23 mouse cellular contexts compared by ENCODE assay signal in genomic region chr14:98869888-98870287, GRCm38 (mm10).
DNase-seq lines count a peak whose midpoint lies in the region; ATAC-seq and TF ChIP-seq lines count a peak whose summit lies in the region.
"Had no signal": no experiment of that assay in that cellular context is flagged by ENCODE, and none has a peak within 500 bp of the region (broad histone marks: within the 10 kb centered on the region; RNA-seq: fewer than 3 reads in every experiment).

No protein-coding gene starts in this region.

- no peak overlapping the region for H3K27ac ChIP-seq in CH12.LX (ENCODE audit: insufficient read depth, low read depth)
- H3K27ac ChIP-seq in liver, embryonic 15.5 days (replicated peaks), result no peak overlapping the region
- H3K27ac ChIP-seq: gastrocnemius, adult 2 months; hindbrain, embryonic 10.5 days; hindbrain, postnatal 0 days; liver, embryonic 14.5 days; midbrain, embryonic 10.5 days had no signal

- dilution Hi-C loops in CH12.LX (cut with MboI; ENCODE audit: extremely low pct_ligation_motif_present, extremely low pct_unique_long_range_greater_than_20kb, low sequenced_read_pairs), result no loop called here

- no peaks in the 10 kb centered on the region for H3K79me2 ChIP-seq in CH12.LX (replicated peaks; ENCODE audit: control insufficient read depth, extremely low read depth, insufficient read depth, poor library complexity, severe bottlenecking)

- no peaks in the 10 kb centered on the region for H3K27me3 ChIP-seq in CH12.LX (replicated peaks)
- H3K27me3 ChIP-seq in liver, embryonic 15.5 days, result no peaks in the 10 kb centered on the region

- ATAC-seq in hematopoietic stem cell, adult 5-6 weeks (replicated peaks in 1 of 2; ENCODE audit: insufficient read depth in 1 of 2, low FRiP score in 2 of 2, low TSS enrichment in 1 of 2, low read depth in 1 of 2, poor library complexity in 2 of 2, severe bottlenecking in 2 of 2), result peak; percentile 32 to 52
- no peak for ATAC-seq in liver, embryonic 15.5 days (ENCODE audit: insufficient read depth)
- ATAC-seq: forebrain, embryonic 16.5 days; hindbrain, postnatal 0 days had no signal

- intact Hi-C loops in left cerebral cortex, postnatal 10 days (cut with DNase I), result no loop called here

- TF ChIP-seq POLR2A in CH12.LX (IDR thresholded peaks at IDR 0.05; ENCODE audit: low read depth, low read length), result no peak

- H3K4me3 ChIP-seq in CH12.LX (replicated peaks in 1 of 3; ENCODE audit: low read depth in 2 of 3, low read length in 2 of 3, poor library complexity in 1 of 3), result peak overlapping the region in 1 of 3 experiments; percentile 22
- H3K4me3 ChIP-seq in liver, embryonic 15.5 days (replicated peaks), result no peak overlapping the region
- H3K4me3 ChIP-seq: gastrocnemius, adult 2 months; hindbrain, embryonic 10.5 days; midbrain, embryonic 10.5 days had no signal

- WGBS in liver, embryonic 15.5 days (ENCODE audit: insufficient replicate concordance), result 25% methylated on average over 6 of the region's 6 CpGs

- TF ChIP-seq EP300 in CH12.LX (IDR thresholded peaks at IDR 0.05; ENCODE audit: low read length), result no peak

- H3K9me3 ChIP-seq in CH12.LX (replicated peaks; ENCODE audit: low read length), result peaks cover 8% of the 10 kb centered on the region
- no peaks in the 10 kb centered on the region for H3K9me3 ChIP-seq in liver, embryonic 15.5 days (replicated peaks)
- H3K9me3 ChIP-seq: hindbrain, embryonic 10.5 days; midbrain, embryonic 10.5 days had no signal

- DNase-seq in 416B (ENCODE audit: low read depth) (peak; percentile 86), CH12.LX (ENCODE audit: extremely low read depth) (no peak), MN1 (ENCODE audit: low spot score) (no peak)
- DNase-seq in urinary bladder, postnatal 10 days (ENCODE audit: low spot score), result no peak
- no peak for DNase-seq in left cerebral cortex, postnatal 10 days (ENCODE audit: extremely low spot score in 1 of 2, low spot score in 2 of 2)
- no peak for DNase-seq in layer of hippocampus, postnatal 36 days
- DNase-seq: adrenal gland, postnatal 36 days; cerebellum, adult 8-10 months; gastrocnemius, adult 2 months; heart, adult 18-20 months; kidney, adult 9 months; kidney, postnatal 25 days; left cerebral cortex, postnatal 4 days; lung, postnatal 10 days; thymus, adult 18-20 months; thymus, postnatal 4 days had no signal

- H3K4me2 ChIP-seq in CH12.LX (ENCODE audit: insufficient read depth, low read depth, poor library complexity, severe bottlenecking), result peak overlapping the region; percentile 76
- 0 out of 2 replicates have a peak overlapping the region, but pooled peaks have one; percentile 13 for H3K4me2 ChIP-seq in liver, embryonic 15.5 days

- TF ChIP-seq CTCF in CH12.LX (conservative IDR thresholded peaks at IDR 0.05 in 1 of 2, IDR thresholded peaks at IDR 0.05 in 1 of 2; ENCODE audit: low read depth in 2 of 2, low read length in 2 of 2), result no peak

- H3K36me3 ChIP-seq in CH12.LX (replicated peaks in 1 of 2; ENCODE audit: control insufficient read depth in 1 of 2, insufficient read depth in 1 of 2, low read length in 1 of 2), result no peaks in the 10 kb centered on the region
- no peaks in the 10 kb centered on the region for H3K36me3 ChIP-seq in liver, embryonic 15.5 days (replicated peaks)
- H3K36me3 ChIP-seq: hindbrain, embryonic 10.5 days; midbrain, embryonic 10.5 days had no signal

- in situ Hi-C loops in CH12.LX (cut with MboI; ENCODE audit: low pct_ligation_motif_present, low pct_unique_long_range_greater_than_20kb, low sequenced_read_pairs), result no loop called here

- H3K4me1 ChIP-seq in CH12.LX (ENCODE audit: control insufficient read depth in 1 of 2, insufficient read depth in 2 of 2), result peaks cover 0 to 3% of the 10 kb centered on the region in 2 experiments; a peak in 1 of 4 replicates
- H3K4me1 ChIP-seq in liver, embryonic 15.5 days (replicated peaks), result no peaks in the 10 kb centered on the region
- H3K4me1 ChIP-seq: hindbrain, embryonic 10.5 days; midbrain, embryonic 10.5 days had no signal

- H3K9ac ChIP-seq in CH12.LX (ENCODE audit: insufficient read depth, low read depth), result 0 out of 2 replicates have a peak overlapping the region, but pooled peaks have one; percentile 4
- no peak overlapping the region for H3K9ac ChIP-seq in liver, embryonic 15.5 days
- H3K9ac ChIP-seq: liver, embryonic 14.5 days had no signal

- no peak for TF ChIP-seq RAD21 in CH12.LX (IDR thresholded peaks at IDR 0.05; ENCODE audit: low read depth, low read length)

TF ChIP-seq in CH12.LX, 34 proteins besides CTCF, POLR2A, EP300 and RAD21:
- TF ChIP-seq MAX (IDR thresholded peaks at IDR 0.05; ENCODE audit: low read length), result 0 out of 2 replicates have a peak, but pooled peaks have one; percentile 18
- TF ChIP-seq BHLHE40 (IDR thresholded peaks at IDR 0.05; ENCODE audit: low read depth, low read length), result no peak
